Mouse (Mus musculus): ENCODE measurements around the gene Taar1.

Gene Taar1

DNA sequence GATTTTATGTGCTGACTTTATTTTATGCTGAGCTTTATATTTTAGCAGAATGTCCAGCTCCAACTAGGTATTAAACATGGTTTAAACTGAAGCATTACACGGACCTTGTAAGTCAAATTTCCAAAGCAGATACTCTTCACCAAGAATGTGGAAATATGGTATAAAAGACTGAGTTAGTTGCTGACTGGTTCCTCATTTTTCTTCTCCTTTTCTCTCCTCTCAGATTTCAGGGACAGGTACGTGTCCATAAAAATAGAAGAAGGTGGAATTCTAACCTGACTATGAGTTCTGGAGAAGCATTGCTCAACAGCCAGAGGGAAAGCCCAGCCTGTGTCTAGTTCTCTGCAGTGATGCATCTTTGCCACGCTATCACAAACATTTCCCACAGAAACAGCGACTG lies at the start of gene Taar1:
TSS of gene Taar1 (plus strand) at position 301 of the 400 bp plus-strand sequence.
- DNase-seq (ENCODE audit: low spot score) = no peak

DNA sequence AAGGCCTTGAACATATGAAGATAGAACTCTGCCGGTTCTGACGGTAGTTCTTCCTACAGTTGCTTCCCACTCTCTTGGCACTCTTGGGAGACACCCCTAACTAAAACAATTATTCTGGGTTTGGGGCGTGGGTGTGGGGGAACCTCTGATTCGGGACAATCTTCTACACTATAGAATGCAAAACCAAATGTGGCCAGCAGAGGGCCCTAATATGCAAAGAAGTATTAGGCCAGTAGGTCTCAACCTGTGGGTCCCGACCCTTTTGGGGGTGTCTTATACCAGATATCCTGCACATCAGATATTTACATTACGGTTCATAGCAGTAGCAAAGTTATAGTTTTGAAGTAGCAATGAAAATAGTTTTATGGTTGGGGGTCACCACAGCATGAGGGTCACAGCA lies 39.5 kb upstream of the Taar1 start:
- DNase-seq (ENCODE audit: low spot score) = no peak

DNA sequence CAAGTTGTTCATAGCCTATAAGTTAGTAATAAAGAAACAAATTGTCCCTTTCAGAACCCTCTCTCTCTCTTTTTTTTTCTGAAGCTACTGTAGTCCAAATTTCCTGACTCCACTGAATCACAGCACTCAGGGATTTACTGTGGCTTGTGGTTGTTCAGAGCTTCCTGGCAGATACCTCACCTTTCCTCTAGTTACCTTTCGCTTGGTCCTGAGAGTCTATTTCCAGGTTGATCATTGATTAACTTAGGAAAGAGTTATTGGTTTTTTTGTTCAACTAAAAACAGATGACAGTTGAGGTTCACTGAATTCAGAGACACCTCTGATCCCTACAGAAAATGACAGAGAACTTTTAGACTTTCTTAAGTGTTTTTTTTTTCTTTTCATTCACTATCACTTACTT lies 35.2 kb upstream of the Taar1 start:
- DNase-seq (ENCODE audit: low spot score) = no peak

DNA sequence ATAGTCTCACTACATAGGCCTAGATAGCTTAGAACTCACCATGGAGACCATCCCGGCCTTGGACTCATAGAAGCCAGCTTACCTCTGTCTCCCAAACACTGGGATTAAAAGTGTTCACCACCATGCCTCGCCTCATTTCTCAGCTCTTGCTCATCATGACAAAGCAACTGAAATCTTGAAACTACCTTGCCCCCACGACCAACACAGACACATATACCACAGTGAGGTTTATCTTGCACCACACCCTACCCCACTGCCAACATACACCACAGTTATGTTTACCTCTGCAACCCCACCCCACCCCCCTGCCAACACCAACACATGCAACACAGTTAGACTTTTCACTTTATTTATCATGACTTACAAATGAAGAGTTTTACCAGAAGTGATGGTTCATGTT lies 34.1 kb upstream of the Taar1 start:
- no peak for DNase-seq (ENCODE audit: low spot score)

DNA sequence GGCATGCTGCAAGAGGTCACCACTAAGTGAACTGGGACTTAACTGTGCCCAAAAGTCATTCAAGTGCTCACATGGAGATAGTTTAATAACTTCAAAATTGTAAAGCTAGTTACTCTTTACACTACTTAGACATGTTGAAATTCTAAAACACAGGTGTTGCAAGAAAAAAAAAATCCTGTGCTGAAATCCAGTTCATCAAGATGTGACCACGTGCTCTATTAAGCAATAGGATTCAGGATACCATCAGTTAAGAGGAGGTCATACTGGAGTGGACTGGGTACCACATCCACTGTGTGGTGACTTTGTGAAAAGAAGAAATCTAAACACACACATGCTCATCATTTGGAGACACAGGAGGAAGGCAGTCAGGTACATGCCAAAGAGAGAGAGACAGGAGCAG lies 27.2 kb upstream of the Taar1 start:
- no peak for DNase-seq (ENCODE audit: low spot score)

DNA sequence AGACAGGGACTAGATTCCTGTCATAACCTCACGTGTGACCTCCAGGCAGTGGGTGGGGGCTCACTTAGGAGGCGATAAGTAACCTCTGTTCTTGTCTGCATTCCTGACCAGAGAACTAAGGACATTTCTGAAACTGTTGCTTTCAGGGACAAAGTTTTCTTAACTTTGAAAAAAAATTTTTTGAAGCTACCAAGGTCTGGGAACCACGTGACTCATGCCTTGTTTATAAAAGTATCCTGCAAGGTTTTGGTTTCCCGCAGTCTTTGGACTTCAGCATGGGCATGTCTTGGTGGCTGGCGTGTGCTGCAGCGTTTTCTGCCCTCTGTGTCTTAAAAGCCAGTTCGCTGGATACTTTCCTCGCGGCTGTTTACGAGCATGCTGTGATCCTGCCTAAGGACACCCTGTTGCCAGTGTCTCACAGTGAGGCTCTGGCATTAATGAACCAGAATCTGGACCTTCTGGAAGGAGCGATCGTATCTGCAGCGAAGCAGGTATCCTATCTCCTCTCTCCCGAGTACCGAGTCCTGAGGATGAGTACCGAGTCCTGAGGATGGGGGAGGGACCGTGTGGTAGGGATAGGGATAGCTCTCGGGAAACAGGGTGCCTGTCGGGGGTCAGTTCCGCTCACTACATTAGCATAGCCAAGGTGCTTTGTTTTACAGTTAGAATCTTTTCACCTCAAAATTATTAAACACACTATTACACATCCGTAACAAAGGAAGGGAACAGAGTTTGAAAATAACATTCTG lies 25.4 kb upstream of the Taar1 start, which contains the start of gene Vnn1:
TSS of gene Vnn1 (plus strand) at position 88 of the 749 bp plus-strand sequence.
- DNase-seq (ENCODE audit: low spot score) = peak; percentile 33

DNA sequence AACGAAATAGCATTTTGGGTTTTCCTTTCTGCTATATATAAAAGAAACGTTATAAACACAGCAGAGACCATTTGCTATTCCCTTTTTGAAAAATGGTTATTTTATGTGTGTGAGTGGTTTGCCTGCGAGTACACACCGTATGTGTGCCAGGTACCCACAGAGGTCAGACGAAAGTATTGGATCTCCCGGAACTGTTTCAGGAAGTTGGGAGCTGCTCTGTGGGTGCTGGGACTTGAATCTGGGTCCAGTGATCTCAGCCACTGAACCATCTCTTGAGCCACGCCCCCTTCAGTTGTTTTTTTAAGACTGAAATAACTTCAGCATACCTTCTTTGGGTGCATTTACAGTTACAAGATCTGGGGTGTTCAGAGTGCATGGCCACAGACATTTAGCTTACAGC lies 24.8 kb upstream of the Taar1 start:
- no peak for DNase-seq (ENCODE audit: low spot score)

DNA sequence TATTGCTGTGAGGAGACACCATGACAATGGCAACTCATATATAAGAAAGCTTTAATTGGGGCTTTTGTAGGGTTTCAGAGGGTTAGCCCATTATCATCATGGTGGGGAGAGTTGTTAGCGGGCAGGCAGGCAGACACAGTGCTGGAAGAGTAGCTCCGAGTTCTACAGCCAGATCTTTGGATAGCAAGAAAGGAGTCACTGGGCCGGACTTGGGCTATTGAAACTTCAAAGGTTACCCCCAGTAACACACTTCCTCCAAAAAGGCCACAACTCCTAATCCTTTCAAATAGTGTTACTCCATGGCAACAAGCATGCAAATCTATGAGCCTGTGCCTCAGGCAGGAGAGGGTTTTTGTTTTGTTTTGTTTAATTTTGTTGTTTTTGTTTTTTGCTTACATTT lies 19.0 kb upstream of the Taar1 start:
- no peak for DNase-seq (ENCODE audit: low spot score)

DNA sequence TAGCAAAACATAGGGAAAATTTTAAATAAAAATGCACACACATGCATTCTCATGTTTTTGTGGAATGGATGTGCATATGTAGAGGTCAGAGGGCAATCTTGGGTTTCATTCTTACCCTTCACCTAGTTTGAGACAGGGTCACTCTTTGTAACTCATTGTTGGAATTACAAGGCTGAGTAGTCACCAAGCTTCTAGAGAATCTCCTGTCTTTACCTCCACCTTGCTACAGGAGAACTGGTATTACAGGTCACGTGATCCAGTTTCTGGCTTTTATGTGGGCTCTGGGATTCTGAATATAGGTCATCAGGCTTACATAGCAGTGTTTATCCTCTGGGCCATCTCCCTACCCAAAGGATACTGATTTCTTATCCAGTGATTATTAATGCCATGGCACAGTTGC lies 14.5 kb upstream of the Taar1 start:
- DNase-seq (ENCODE audit: low spot score) = no peak

DNA sequence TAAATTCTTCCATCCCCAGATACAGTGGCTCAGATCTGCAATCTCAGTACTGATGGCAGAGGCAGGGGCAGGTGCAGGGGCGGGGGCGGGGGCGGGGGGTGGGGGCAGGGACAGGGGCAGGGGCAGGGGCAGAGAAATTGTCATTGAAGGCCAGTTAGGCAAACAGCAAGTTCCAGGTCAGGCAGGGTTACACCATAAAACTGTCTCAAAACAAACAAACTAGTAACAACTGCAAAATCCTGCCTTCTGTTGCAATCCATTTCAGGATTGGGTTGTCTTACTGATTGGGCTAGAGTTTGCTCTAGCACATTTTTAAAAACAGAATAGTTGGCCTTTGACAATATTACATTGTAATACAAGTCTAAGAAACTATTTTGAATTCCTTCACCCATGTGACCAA lies 2.3 kb downstream of the Taar1 start:
- DNase-seq (ENCODE audit: low spot score) = no peak

DNA sequence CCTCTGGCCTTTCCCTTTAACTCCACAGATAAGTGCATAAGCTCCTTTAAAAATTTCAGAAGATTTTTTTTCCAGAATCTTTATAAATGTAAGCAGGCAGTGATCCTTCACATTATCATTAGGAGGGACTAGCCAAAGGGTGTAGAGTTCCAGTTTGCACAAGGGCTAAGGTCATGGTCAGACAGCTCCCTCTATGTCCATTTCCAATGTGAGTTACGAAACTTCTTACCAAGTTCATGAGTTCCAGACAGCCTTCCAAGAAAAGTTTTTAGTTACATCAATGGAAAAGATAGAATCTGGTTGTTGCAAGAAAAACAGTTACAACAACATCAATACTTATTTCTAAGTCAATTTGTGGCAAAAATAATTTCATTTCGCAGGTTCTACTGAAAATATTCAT lies 3.8 kb downstream of the Taar1 start:
- no peak for DNase-seq (ENCODE audit: low spot score)

DNA sequence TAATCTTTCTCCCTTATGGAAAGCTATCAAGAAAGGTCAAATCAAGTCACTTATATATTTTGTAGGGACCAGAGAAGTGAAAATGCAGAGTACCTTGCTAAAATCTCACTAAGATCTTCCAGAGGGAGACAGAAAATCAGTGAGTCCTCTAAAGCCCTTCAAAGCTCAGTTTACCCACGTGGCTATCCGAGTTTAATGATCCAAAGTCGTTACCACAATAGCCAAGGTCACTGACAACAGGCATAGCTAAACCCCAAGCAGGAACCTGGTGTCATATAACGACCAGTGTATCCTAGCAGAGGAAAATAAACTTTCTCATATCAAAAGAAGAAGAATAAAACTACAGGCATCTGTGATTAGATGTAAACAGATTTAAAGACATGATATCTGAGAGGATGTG lies 17.5 kb downstream of the Taar1 start:
- DNase-seq (ENCODE audit: low spot score) = no peak

DNA sequence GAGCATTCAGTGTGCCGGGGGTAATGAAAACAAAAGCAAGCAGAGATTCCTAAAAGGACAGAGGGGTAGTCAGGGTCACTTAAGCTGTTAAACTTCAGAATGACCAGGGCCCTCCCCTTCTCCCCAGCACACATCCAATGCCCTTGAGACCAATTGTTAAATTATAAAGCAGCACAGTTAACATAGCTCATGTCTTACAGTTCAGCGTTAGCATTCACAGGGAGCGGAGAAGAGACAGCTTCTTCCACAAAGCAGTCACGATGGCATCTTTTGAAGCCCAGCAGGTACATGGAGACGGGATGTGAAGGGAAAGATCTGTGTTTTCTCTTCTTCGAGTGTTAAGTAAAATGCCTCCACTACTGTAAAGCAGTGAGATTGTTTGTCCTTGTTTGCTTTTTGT lies 18.2 kb downstream of the Taar1 start, which contains the start of gene Taar2:
TSS of gene Taar2 (plus strand) at position 261 of the 400 bp plus-strand sequence.
- DNase-seq (ENCODE audit: low spot score) = no peak

DNA sequence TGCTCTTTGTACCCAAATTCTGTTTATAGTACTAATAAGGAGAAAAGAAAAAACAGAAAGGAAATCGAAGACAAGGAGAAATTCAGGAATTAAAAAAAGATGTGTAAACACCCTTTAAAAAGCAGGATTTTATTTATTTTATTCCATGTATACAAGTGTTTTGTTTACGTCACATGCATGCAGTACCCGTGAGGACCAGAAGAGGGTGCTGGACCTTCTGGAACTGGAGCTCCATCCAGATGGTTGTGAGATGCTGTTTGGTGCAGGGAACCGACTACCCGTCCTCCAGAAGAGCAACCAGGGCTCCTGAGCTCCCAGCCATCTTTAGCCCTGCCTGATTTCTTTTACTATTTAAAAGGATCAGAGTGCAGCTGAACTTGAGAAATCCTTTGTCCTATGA lies 22.3 kb downstream of the Taar1 start:
- peak; percentile 22 for DNase-seq (ENCODE audit: low spot score)

DNA sequence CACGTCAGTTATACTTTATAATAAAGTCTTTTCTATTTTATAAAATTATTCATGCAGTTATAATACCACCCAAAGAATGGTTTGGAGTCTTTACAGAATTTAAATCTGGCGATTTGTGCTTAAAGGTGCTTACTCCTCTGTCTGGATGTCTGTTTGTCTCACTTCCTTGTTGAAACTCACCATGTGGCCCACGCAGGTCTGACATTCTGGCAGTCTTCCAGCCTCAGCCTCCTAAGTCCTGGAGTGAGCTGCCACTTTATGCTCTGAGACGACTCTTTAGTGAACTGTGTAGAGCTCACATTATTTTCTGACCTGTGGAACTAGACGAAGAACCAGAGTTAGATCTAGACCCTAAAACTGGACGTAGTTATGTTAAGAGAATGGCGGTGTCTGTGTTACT lies 27.9 kb downstream of the Taar1 start:
- DNase-seq (ENCODE audit: low spot score) = no peak

DNA sequence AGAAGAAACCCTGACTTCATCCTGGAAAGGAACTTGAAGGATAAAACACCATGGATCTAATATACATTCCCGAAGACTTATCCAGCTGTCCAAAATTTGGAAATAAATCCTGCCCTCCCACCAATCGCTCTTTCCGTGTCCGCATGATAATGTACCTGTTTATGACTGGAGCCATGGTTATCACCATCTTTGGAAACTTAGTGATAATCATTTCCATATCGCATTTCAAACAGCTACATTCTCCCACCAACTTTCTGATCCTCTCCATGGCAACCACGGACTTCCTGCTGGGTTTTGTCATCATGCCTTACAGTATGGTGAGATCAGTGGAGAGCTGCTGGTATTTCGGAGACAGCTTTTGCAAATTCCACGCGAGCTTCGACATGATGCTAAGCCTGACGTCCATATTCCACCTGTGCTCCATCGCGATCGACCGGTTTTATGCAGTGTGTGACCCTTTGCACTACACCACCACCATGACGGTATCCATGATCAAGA lies 29.4 kb downstream of the Taar1 start, which contains the start of gene Taar3:
TSS of gene Taar3 (plus strand) at position 51 of the 498 bp plus-strand sequence.
- DNase-seq (ENCODE audit: low spot score) = no peak

DNA sequence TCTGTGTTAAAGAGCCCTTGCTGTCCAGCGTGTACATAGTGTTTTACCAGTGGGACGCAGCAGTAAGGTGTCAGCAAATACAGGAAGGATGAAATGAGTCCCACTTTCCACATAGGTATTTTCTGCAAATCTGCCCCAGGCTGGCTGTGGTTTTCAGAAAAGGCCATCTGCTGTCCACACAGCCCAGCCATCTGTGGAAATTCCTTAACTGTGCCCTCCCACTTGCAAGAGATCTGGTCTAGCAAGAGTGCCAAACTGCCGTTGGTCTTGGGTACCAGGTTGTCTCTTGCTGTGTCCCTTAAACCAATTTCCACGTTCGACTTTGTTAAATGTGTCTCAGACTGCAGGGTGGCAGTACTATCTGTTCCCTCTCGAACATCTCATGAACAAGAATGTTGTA lies 31.6 kb downstream of the Taar1 start:
- DNase-seq (ENCODE audit: low spot score) = no peak

DNA sequence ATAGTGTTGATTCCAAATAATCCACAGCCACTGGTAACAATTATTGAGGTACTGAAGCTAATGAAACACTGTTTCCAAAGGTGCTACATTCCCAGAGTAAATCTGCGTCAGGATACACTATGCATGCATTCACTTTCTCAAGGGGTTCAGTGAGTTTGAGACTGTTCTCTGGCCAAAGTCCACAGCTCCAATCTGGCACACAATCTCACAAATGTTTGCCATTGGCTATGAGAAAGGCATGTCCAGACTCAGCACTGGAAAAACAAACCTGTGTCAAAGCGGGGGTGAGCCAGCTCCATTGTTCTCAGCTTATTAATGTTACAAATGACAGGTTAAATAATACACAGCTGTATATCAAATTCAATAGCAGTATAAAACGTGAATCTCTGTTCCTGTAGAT lies 38.9 kb downstream of the Taar1 start:
- DNase-seq (ENCODE audit: low spot score) = no peak

DNA sequence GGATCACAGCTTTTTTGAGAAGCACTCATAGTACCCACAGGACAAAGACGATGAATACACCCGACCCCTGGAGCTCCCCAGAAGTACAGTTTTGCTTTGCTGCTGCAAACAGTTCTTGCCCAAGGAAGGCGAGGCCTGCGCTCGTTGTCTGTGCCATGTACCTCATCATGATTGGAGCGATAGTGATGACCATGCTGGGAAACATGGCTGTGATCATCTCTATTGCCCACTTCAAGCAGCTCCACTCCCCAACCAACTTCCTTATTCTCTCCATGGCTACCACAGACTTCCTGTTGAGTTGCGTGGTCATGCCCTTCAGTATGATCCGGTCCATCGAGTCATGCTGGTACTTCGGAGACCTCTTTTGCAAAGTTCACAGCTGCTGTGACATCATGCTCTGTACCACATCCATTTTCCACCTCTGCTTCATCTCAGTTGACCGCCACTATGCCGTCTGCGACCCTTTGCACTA lies 40.3 kb downstream of the Taar1 start, which contains the start of gene Taar4:
TSS of gene Taar4 (plus strand) at position 51 of the 472 bp plus-strand sequence.
- DNase-seq (ENCODE audit: low spot score) = no peak

DNA sequence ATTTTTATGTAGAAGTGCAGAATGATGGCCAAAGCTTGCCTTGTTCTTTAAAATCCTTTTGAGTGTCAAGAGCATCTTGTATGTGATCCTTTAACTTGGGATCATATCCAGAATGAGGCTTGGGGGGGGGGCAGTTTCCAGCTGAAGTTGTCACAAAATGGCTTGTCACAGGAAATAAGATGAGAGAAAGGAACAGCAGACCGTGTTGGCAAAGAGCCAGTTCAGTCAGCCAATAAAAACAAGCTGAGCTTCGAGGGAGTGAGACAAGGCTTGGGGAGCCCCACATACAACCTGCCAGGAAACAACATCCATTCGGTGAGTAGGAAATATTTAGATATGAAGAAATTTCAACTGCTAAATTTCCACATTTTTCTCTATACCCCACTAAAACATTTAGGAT lies 43.3 kb downstream of the Taar1 start:
- no peak for DNase-seq (ENCODE audit: low spot score)

DNA sequence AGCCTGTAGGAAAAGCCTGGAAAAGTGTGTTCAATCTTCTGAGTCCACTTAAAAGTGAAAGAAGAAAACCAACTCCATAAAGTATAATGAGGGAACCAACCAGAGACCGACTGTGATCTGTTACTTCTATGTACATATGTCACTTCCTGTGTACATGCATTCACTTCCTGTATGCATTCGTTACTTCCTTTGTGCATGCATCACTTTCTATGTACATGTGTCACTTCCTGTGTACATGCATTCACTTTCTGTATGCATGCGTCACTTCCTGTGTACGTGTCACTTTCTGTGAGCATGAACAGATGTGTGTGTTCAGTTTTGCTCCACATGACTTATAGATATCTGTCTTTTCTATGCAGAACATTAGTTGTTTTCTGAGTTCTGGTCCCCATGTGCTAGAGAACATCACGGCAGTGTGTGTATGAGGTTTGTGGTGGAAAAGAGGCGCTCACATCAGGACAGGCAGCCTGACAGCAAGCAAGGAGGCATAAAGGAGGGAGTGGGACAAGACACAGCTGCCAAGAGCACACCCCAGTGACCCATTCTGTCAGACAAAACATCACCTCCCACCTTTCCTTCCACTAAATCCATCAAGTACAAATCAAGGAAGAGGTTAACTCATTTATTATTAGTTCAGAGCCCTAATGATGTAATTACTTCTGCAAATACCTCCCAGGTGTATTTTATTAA lies 44.9 kb downstream of the Taar1 start:
- DNase-seq (ENCODE audit: low spot score) = no peak

DNA sequence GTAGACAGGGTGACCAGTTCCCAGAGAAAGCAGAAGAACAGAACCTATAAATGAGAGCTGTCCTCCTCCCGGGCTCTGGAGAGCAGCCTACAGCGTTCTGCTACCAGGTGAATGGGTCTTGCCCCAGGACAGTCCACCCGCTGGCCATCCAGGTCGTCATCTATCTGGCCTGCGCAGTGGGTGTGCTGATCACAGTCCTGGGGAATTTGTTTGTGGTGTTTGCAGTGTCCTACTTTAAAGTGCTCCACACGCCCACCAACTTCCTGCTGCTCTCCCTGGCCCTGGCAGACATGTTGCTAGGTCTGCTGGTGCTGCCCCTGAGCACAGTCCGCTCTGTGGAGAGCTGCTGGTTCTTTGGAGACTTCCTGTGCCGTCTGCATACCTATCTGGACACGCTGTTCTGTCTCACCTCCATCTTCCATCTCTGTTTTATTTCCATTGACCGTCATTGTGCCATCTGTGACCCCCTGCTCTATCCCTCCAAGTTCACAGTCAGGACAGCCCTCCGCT lies 50.6 kb downstream of the Taar1 start, which contains the start of gene Taar5:
TSS of gene Taar5 (plus strand) at position 51 of the 510 bp plus-strand sequence.
- DNase-seq (ENCODE audit: low spot score) = no peak

Data from testis, postnatal 14 days (tissue).